Mouse (Mus musculus): Measurements from ENCODE around the gene Wdfy1. TPM values are rescaled to one million over a fixed set of nuclear protein-coding genes. Genes with fewer than 3 reads are reported as not detected.

The Wdfy1 gene
- polyA plus RNA-seq, 1 experiment from 2014 or later: 53.2 TPM

DNA sequence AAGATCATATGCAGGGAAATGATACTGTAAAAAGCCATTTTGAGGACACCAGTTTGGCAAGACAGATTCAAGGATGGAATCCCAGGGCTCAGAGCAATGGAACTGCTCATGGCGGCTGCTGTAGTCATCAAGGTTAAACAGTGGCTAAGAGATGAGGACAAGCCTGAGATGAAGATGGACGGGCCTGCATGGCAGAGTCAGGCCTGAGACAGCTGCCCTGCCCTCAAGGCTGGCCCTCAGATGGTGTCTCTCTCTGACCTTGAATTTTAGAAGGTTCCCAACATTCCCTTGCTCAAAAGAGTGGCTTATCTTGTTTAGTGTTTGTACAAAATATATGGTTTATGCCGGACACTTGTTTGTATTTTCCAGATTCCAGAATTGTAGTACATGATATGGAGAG lies 22.5 kb downstream of the Wdfy1 start:
- ATAC-seq (ENCODE audit: low FRiP score, low TSS enrichment): no peak
- WGBS: 90% methylated on average over 3 of the region's 3 CpGs
- no peak overlapping the region for H3K4me2 ChIP-seq (replicated peaks; ENCODE audit: low read depth, low read length)
- H3K4me3 ChIP-seq (ENCODE audit: low read length): no peak overlapping the region
- no peaks in the 10 kb centered on the region for H3K27me3 ChIP-seq (ENCODE audit: insufficient read depth, low read length)
- no peak overlapping the region for H3K9ac ChIP-seq (replicated peaks; ENCODE audit: low read length)
- no peak overlapping the region for H3K27ac ChIP-seq (ENCODE audit: low read length)
- 0 out of 2 replicates have a peak, but pooled peaks cover 3% of the 10 kb centered on the region for H3K4me1 ChIP-seq (ENCODE audit: insufficient read depth, low read length)
- 0 out of 2 replicates have a peak, but pooled peaks cover 6% of the 10 kb centered on the region for H3K36me3 ChIP-seq (ENCODE audit: insufficient read depth, low read length)
- H3K9me3 ChIP-seq (ENCODE audit: low read length): 0 out of 2 replicates have a peak, but pooled peaks cover 3% of the 10 kb centered on the region

GRCm38 (mm10) chr1:79752714-79753340 lies 23.1 kb downstream of the Wdfy1 start:
- Histone ChIP-seq H3K9me3 (ENCODE audit: low read length) (0 out of 2 replicates have a peak, but pooled peaks cover 3% of the 10 kb centered on the region), H3K4me1 (ENCODE audit: insufficient read depth, low read length) (0 out of 2 replicates have a peak, but pooled peaks cover 3% of the 10 kb centered on the region), H3K9ac (replicated peaks; ENCODE audit: low read length) (no peak overlapping the region), H3K4me3 (ENCODE audit: low read length) (no peak overlapping the region), H3K36me3 (ENCODE audit: insufficient read depth, low read length) (0 out of 2 replicates have a peak, but pooled peaks cover 6% of the 10 kb centered on the region), H3K27me3 (ENCODE audit: insufficient read depth, low read length) (no peaks in the 10 kb centered on the region), H3K4me2 (replicated peaks; ENCODE audit: low read depth, low read length) (no peak overlapping the region), H3K27ac (ENCODE audit: low read length) (no peak overlapping the region)
- WGBS: 58% methylated on average over 4 of the region's 4 CpGs
- no peak for ATAC-seq (ENCODE audit: low FRiP score, low TSS enrichment)

- WGBS: 76% methylated on average over 7 of the region's 7 CpGs
- no peak overlapping the region for H3K9ac ChIP-seq (replicated peaks; ENCODE audit: low read length)
- H3K4me1 ChIP-seq (ENCODE audit: insufficient read depth, low read length): 0 out of 2 replicates have a peak, but pooled peaks cover 3% of the 10 kb centered on the region
- peak overlapping the region; percentile 50; the same call in 1 of the 2 replicates for H3K27ac ChIP-seq (ENCODE audit: low read length)
- H3K27me3 ChIP-seq (ENCODE audit: insufficient read depth, low read length): no peaks in the 10 kb centered on the region
- no peak overlapping the region for H3K4me3 ChIP-seq (ENCODE audit: low read length)
- ATAC-seq (ENCODE audit: low FRiP score, low TSS enrichment): no peak
- H3K36me3 ChIP-seq (ENCODE audit: insufficient read depth, low read length): 0 out of 2 replicates have a peak, but pooled peaks cover 6% of the 10 kb centered on the region
- 0 out of 2 replicates have a peak, but pooled peaks cover 3% of the 10 kb centered on the region for H3K9me3 ChIP-seq (ENCODE audit: low read length)
- H3K4me2 ChIP-seq (replicated peaks; ENCODE audit: low read depth, low read length): no peak overlapping the region
These were observed 23.8 kb downstream of the Wdfy1 start for GRCm38 (mm10) chr1:79752015-79752695.

DNA sequence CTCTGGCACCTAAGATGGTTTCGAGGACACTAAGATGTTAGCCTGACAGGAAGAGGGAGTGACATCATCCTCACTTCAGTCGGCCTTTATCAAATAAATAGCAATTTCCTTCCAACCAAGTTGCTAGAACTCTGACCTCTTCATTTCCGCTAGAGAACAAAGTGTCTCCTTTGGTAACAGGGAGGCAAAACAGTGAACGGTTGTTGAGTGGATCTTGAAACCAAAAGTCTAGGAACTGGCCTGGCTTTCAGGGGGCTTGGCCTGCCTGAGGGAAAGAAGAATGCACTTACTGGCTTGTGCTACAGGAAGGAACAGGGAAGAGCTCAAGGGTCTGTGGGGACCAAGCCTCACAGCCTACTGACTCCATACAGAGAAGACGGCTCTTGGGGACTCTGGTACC lies 24.8 kb downstream of the Wdfy1 start:
- no peaks in the 10 kb centered on the region for H3K27me3 ChIP-seq (ENCODE audit: insufficient read depth, low read length)
- peak overlapping the region; percentile 50; the same call in 1 of the 2 replicates for H3K27ac ChIP-seq (ENCODE audit: low read length)
- 77% methylated on average over 5 of the region's 5 CpGs for WGBS
- H3K9me3 ChIP-seq (ENCODE audit: low read length): 0 out of 2 replicates have a peak, but pooled peaks cover 3% of the 10 kb centered on the region
- H3K36me3 ChIP-seq (ENCODE audit: insufficient read depth, low read length): 0 out of 2 replicates have a peak, but pooled peaks cover 6% of the 10 kb centered on the region
- H3K4me3 ChIP-seq (ENCODE audit: low read length): no peak overlapping the region
- H3K4me1 ChIP-seq (ENCODE audit: insufficient read depth, low read length): 0 out of 2 replicates have a peak, but pooled peaks cover 3% of the 10 kb centered on the region
- H3K4me2 ChIP-seq (replicated peaks; ENCODE audit: low read depth, low read length): no peak overlapping the region
- H3K9ac ChIP-seq (replicated peaks; ENCODE audit: low read length): no peak overlapping the region
- ATAC-seq (ENCODE audit: low FRiP score, low TSS enrichment): no peak

DNA sequence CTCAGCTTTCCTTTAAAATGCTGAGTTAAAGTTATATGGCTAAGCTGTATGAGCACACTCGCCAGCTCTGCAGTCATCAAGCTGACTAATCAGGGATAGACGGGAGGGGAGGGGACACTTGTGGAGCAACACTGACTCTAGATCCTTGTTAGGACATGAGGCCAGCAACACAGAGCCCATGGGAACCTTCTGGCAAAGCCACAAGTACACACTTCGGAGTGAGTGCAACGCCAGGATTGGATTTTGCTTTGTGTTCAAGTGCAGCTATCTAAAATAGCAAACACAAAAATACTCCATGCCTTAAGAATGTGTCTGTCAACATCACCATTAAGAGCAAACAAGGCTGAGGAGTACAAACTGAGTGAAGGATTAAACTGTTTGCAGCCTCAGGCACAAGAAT lies 29.9 kb downstream of the Wdfy1 start:
- Histone ChIP-seq H3K27ac (ENCODE audit: low read length) (no peak overlapping the region), H3K4me3 (ENCODE audit: low read length) (no peak overlapping the region), H3K9me3 (ENCODE audit: low read length) (0 out of 2 replicates have a peak, but pooled peaks cover 3% of the 10 kb centered on the region), H3K36me3 (ENCODE audit: insufficient read depth, low read length) (0 out of 2 replicates have a peak, but pooled peaks cover 4% of the 10 kb centered on the region), H3K9ac (replicated peaks; ENCODE audit: low read length) (no peak overlapping the region), H3K27me3 (ENCODE audit: insufficient read depth, low read length) (no peaks in the 10 kb centered on the region), H3K4me1 (ENCODE audit: insufficient read depth, low read length) (no peaks in the 10 kb centered on the region), H3K4me2 (replicated peaks; ENCODE audit: low read depth, low read length) (no peak overlapping the region)
- no peak for ATAC-seq (ENCODE audit: low FRiP score, low TSS enrichment)
- WGBS: 88% methylated on average over 4 of the region's 4 CpGs

DNA sequence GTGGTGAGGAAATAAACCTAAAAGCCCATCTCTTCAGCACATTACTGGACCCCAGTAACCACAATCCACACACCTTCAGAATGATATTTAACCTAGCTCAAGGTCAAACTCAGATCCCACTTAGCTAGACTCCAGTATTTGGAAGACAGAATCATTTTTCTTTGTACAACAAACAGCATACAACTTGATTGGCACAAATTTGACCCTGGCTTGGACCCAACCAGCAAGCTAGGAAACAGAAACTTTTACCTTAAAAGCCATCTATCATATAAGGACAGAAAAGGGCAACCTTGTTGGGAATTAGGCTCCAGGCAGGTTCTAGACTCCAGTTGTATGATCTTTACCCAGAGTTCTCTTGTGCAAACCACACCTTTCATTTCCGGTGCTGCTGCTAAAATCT lies 32.6 kb downstream of the Wdfy1 start:
- no peak overlapping the region for H3K27ac ChIP-seq (ENCODE audit: low read length)
- H3K9ac ChIP-seq (replicated peaks; ENCODE audit: low read length): no peak overlapping the region
- no peak for ATAC-seq (ENCODE audit: low FRiP score, low TSS enrichment)
- no peaks in the 10 kb centered on the region for H3K9me3 ChIP-seq (ENCODE audit: low read length)
- WGBS: 92% methylated on average over 1 of the region's 1 CpGs
- no peaks in the 10 kb centered on the region for H3K27me3 ChIP-seq (ENCODE audit: insufficient read depth, low read length)
- H3K4me2 ChIP-seq (replicated peaks; ENCODE audit: low read depth, low read length): no peak overlapping the region
- no peak overlapping the region for H3K4me3 ChIP-seq (ENCODE audit: low read length)
- H3K4me1 ChIP-seq (ENCODE audit: insufficient read depth, low read length): no peaks in the 10 kb centered on the region
- no peaks in the 10 kb centered on the region for H3K36me3 ChIP-seq (ENCODE audit: insufficient read depth, low read length)

DNA sequence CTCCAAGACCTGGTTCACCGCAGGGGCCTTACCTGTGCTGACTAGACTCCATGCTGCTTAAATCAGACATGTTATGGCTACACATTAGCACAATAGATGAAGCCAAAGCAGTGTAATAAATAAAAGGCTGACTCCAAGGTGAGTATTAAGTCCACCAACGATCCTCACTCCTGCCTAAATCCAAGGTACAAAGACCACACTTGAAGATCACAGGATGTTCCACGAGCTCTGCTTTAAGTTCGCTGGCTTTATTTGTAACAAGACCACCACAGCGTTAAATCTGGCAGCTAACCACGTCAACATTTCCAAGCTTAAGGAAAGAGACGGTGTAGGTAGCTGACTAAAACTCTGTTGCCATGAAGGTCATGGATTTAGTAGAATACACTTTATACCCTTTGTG lies 33.0 kb downstream of the Wdfy1 start:
- Histone ChIP-seq H3K27ac (ENCODE audit: low read length) (no peak overlapping the region), H3K36me3 (ENCODE audit: insufficient read depth, low read length) (peaks cover 3% of the 10 kb centered on the region; the same call in 1 of the 2 replicates), H3K9ac (replicated peaks; ENCODE audit: low read length) (no peak overlapping the region), H3K9me3 (ENCODE audit: low read length) (no peaks in the 10 kb centered on the region), H3K4me3 (ENCODE audit: low read length) (no peak overlapping the region), H3K27me3 (ENCODE audit: insufficient read depth, low read length) (no peaks in the 10 kb centered on the region), H3K4me2 (replicated peaks; ENCODE audit: low read depth, low read length) (no peak overlapping the region), H3K4me1 (ENCODE audit: insufficient read depth, low read length) (no peaks in the 10 kb centered on the region)
- 0 out of 2 replicates have a peak, but pooled peaks have one; percentile 27 for ATAC-seq (ENCODE audit: low FRiP score, low TSS enrichment)
- 84% methylated on average over 7 of the region's 7 CpGs for WGBS

DNA sequence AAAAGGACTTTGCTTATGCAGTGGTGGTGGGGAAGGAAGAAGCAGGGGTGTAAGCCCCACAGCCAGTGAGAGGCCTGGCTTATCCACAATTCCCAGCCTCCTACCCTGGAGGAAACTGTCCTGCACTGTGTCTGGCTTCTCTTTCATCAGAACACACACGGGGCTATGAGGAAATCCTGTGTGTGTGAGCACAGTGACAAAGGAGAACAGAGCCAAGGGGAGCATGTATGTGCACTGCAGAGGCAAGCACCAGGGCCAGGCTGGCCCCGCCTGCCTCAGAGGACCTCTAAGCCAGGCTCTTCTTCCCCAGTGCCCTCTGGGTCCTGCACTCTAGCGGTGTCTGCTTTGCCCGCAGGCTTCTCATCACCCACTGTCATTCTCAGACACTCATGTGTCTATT lies 34.9 kb downstream of the Wdfy1 start:
- WGBS: 71% methylated on average over 4 of the region's 4 CpGs
- Histone ChIP-seq H3K4me2 (replicated peaks; ENCODE audit: low read depth, low read length) (no peak overlapping the region), H3K4me1 (ENCODE audit: insufficient read depth, low read length) (no peaks in the 10 kb centered on the region), H3K27me3 (ENCODE audit: insufficient read depth, low read length) (no peaks in the 10 kb centered on the region), H3K9ac (replicated peaks; ENCODE audit: low read length) (no peak overlapping the region), H3K36me3 (ENCODE audit: insufficient read depth, low read length) (peaks cover 3% of the 10 kb centered on the region; the same call in 1 of the 2 replicates), H3K9me3 (ENCODE audit: low read length) (no peaks in the 10 kb centered on the region), H3K27ac (ENCODE audit: low read length) (no peak overlapping the region), H3K4me3 (ENCODE audit: low read length) (no peak overlapping the region)
- ATAC-seq (ENCODE audit: low FRiP score, low TSS enrichment): no peak; the same call in 1 of the 2 replicates

DNA sequence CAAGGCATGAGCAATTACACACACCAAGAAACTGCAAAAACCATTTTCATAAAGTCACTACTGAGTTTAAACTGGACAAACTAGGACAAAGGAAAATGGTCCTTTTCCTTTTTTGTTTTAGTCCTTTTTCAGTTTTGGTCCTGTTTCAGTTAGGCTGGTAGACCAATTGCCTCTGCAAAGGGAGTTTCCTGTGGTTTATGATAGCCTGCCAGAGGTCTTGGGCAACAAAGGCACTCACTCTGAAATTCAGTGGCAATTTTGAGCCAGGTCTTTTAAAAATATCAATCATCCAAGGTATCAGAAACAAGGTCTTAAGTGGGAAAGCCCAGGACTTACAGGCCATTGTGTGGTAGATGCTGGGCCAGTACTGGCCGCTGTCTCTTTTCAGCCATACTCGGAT lies 36.2 kb downstream of the Wdfy1 start:
- Histone ChIP-seq H3K27me3 (ENCODE audit: insufficient read depth, low read length) (no peaks in the 10 kb centered on the region), H3K36me3 (ENCODE audit: insufficient read depth, low read length) (peaks cover 3% of the 10 kb centered on the region; the same call in 1 of the 2 replicates), H3K9me3 (ENCODE audit: low read length) (no peaks in the 10 kb centered on the region), H3K4me2 (replicated peaks; ENCODE audit: low read depth, low read length) (no peak overlapping the region), H3K9ac (replicated peaks; ENCODE audit: low read length) (no peak overlapping the region), H3K4me1 (ENCODE audit: insufficient read depth, low read length) (no peaks in the 10 kb centered on the region), H3K4me3 (ENCODE audit: low read length) (no peak overlapping the region), H3K27ac (ENCODE audit: low read length) (no peak overlapping the region)
- WGBS: 95% methylated on average over 2 of the region's 2 CpGs
- no peak for ATAC-seq (ENCODE audit: low FRiP score, low TSS enrichment)

- Histone ChIP-seq H3K4me1 (ENCODE audit: insufficient read depth, low read length) (no peaks in the 10 kb centered on the region), H3K36me3 (ENCODE audit: insufficient read depth, low read length) (peaks cover 3% of the 10 kb centered on the region; the same call in 1 of the 2 replicates), H3K9me3 (ENCODE audit: low read length) (no peaks in the 10 kb centered on the region), H3K9ac (replicated peaks; ENCODE audit: low read length) (no peak overlapping the region), H3K4me2 (replicated peaks; ENCODE audit: low read depth, low read length) (no peak overlapping the region), H3K27ac (ENCODE audit: low read length) (no peak overlapping the region), H3K4me3 (ENCODE audit: low read length) (no peak overlapping the region), H3K27me3 (ENCODE audit: insufficient read depth, low read length) (no peaks in the 10 kb centered on the region)
- 89% methylated on average over 3 of the region's 3 CpGs for WGBS
- no peak for ATAC-seq (ENCODE audit: low FRiP score, low TSS enrichment)
These were observed 39.5 kb downstream of the Wdfy1 start for GRCm38 (mm10) chr1:79736408-79736807.
